Mouse (Mus musculus): ENCODE measurements around the gene Sctr. TPM values are rescaled to one million over a fixed set of nuclear protein-coding genes. Genes with fewer than 3 reads are reported as not detected.

Gene Sctr
- polyA plus RNA-seq, 1 experiment = 1.9 TPM

DNA sequence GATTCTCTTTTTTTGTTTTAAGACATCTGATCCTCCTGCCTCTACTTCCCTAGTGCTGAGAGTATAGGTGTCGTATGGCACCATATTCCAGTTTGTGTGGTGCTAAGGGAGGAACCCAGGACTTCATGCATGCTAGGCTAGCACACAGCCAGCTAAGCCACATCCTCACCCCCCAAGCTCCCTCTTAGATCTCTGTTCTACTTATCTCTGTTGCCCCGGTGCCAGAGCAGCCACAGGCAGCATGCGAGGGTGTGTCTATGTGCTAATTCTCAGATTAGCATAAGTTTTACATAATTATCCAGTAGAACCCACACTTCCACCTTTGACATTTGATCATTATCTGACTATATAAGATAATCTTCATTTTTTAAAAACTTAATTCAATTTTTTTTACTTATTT lies 88.2 kb downstream of the Sctr start:
- Histone ChIP-seq H3K4me3 (no peak overlapping the region), H3K4me2 (ENCODE audit: low read depth) (no peak overlapping the region), H3K27me3 (ENCODE audit: control insufficient read depth, insufficient read depth, insufficient read length) (no peaks in the 10 kb centered on the region), H3K79me2 (ENCODE audit: control insufficient read depth, insufficient read depth) (no peaks in the 10 kb centered on the region), H3ac (ENCODE audit: control insufficient read depth, insufficient read length) (no peak overlapping the region), H3K36me3 (ENCODE audit: control insufficient read depth, insufficient read depth) (no peaks in the 10 kb centered on the region)
- no peak for TF ChIP-seq TCF12 (IDR thresholded peaks at IDR 0.05; ENCODE audit: insufficient read depth, poor library complexity, severe bottlenecking)
- TF ChIP-seq USF1 (IDR thresholded peaks at IDR 0.05; ENCODE audit: low read depth) = no peak
- TF ChIP-seq POLR2A (IDR thresholded peaks at IDR 0.05; ENCODE audit: insufficient read length, low read depth) = no peak
- no peak for TF ChIP-seq POLR2AphosphoS2 (IDR thresholded peaks at IDR 0.05; ENCODE audit: insufficient read length, low read depth)
- TF ChIP-seq MYOD1 (IDR thresholded peaks at IDR 0.05; ENCODE audit: control insufficient read depth in 1 of 3, insufficient read length in 2 of 3, low read depth in 2 of 3) = no peak
- TF ChIP-seq SRF (IDR thresholded peaks at IDR 0.05; ENCODE audit: control insufficient read depth, insufficient read length, low read depth) = no peak
- no peak for TF ChIP-seq TCF3 (IDR thresholded peaks at IDR 0.05; ENCODE audit: insufficient read length, low read depth)
- TF ChIP-seq CEBPB (IDR thresholded peaks at IDR 0.05; ENCODE audit: insufficient read depth, poor library complexity, severe bottlenecking) = no peak
- no peak for TF ChIP-seq REST (IDR thresholded peaks at IDR 0.05; ENCODE audit: insufficient read depth, insufficient read length)
- TF ChIP-seq MYOG (IDR thresholded peaks at IDR 0.05; ENCODE audit: control insufficient read depth in 1 of 3, insufficient read depth in 1 of 3, insufficient read length in 2 of 3, low read depth in 2 of 3) = no peak
- no peak for TF ChIP-seq MAX (IDR thresholded peaks at IDR 0.05; ENCODE audit: low read depth)
- no peak for TF ChIP-seq E2F4 (IDR thresholded peaks at IDR 0.05; ENCODE audit: insufficient read depth)

DNA sequence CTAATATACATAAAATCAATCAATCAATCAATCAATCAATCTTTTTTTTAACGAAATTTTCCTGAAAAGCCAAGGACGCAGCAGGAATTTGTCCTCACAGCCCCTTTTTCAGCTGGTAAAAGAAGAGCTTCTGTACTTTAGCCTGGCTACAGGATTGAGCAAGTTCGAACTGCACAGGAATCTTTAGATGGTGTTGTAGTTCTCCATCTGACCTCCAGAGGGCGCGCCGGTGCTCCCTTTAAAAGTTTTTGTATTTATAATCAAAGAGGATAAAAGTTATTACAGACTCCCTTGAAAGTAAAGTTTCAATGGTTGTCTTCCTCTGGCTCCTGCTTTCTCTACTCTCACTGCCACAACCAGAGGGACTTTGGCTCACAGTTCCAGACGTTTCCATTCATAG lies 91.6 kb downstream of the Sctr start:
- H3K4me2 ChIP-seq (ENCODE audit: low read depth) = no peak overlapping the region
- no peaks in the 10 kb centered on the region for H3K79me2 ChIP-seq (ENCODE audit: control insufficient read depth, insufficient read depth)
- no peaks in the 10 kb centered on the region for H3K27me3 ChIP-seq (ENCODE audit: control insufficient read depth, insufficient read depth, insufficient read length)
- TF ChIP-seq POLR2AphosphoS2 (IDR thresholded peaks at IDR 0.05; ENCODE audit: insufficient read length, low read depth) = no peak
- no peak for TF ChIP-seq TCF12 (IDR thresholded peaks at IDR 0.05; ENCODE audit: insufficient read depth, poor library complexity, severe bottlenecking)
- no peak for TF ChIP-seq MYOD1 (IDR thresholded peaks at IDR 0.05; ENCODE audit: control insufficient read depth in 1 of 3, insufficient read length in 2 of 3, low read depth in 2 of 3)
- no peak for TF ChIP-seq TCF3 (IDR thresholded peaks at IDR 0.05; ENCODE audit: insufficient read length, low read depth)
- TF ChIP-seq USF1 (IDR thresholded peaks at IDR 0.05; ENCODE audit: low read depth) = no peak
- no peak for TF ChIP-seq REST (IDR thresholded peaks at IDR 0.05; ENCODE audit: insufficient read depth, insufficient read length)
- no peak for TF ChIP-seq POLR2A (IDR thresholded peaks at IDR 0.05; ENCODE audit: insufficient read length, low read depth)
- no peak for TF ChIP-seq CEBPB (IDR thresholded peaks at IDR 0.05; ENCODE audit: insufficient read depth, poor library complexity, severe bottlenecking)
- no peak overlapping the region for H3ac ChIP-seq (ENCODE audit: control insufficient read depth, insufficient read length)
- H3K4me3 ChIP-seq = no peak overlapping the region
- no peaks in the 10 kb centered on the region for H3K36me3 ChIP-seq (ENCODE audit: control insufficient read depth, insufficient read depth)

GRCm38 (mm10) chr1:120099483-120099882 lies 92.8 kb downstream of the Sctr start:
- H3K27me3 ChIP-seq (ENCODE audit: control insufficient read depth, insufficient read depth, insufficient read length) = no peaks in the 10 kb centered on the region
- no peak for TF ChIP-seq USF1 (IDR thresholded peaks at IDR 0.05; ENCODE audit: low read depth)
- TF ChIP-seq E2F4 (IDR thresholded peaks at IDR 0.05; ENCODE audit: insufficient read depth) = no peak
- no peak for TF ChIP-seq POLR2AphosphoS2 (IDR thresholded peaks at IDR 0.05; ENCODE audit: insufficient read length, low read depth)
- no peak for TF ChIP-seq REST (IDR thresholded peaks at IDR 0.05; ENCODE audit: insufficient read depth, insufficient read length)
- TF ChIP-seq TCF3 (IDR thresholded peaks at IDR 0.05; ENCODE audit: insufficient read length, low read depth) = no peak
- no peak for TF ChIP-seq MYOD1 (IDR thresholded peaks at IDR 0.05; ENCODE audit: control insufficient read depth in 1 of 3, insufficient read length in 2 of 3, low read depth in 2 of 3)
- TF ChIP-seq CEBPB (IDR thresholded peaks at IDR 0.05; ENCODE audit: insufficient read depth, poor library complexity, severe bottlenecking) = no peak
- TF ChIP-seq MAX (IDR thresholded peaks at IDR 0.05; ENCODE audit: low read depth) = no peak
- H3K4me2 ChIP-seq (ENCODE audit: low read depth) = peak overlapping the region; percentile 5
- H3ac ChIP-seq (ENCODE audit: control insufficient read depth, insufficient read length) = no peak overlapping the region
- no peaks in the 10 kb centered on the region for H3K36me3 ChIP-seq (ENCODE audit: control insufficient read depth, insufficient read depth)
- H3K4me3 ChIP-seq = no peak overlapping the region
- H3K79me2 ChIP-seq (ENCODE audit: control insufficient read depth, insufficient read depth) = no peaks in the 10 kb centered on the region

- TF ChIP-seq E2F4 (IDR thresholded peaks at IDR 0.05; ENCODE audit: insufficient read depth) = no peak
- no peak for TF ChIP-seq MYOG (IDR thresholded peaks at IDR 0.05; ENCODE audit: control insufficient read depth in 1 of 3, insufficient read depth in 1 of 3, insufficient read length in 2 of 3, low read depth in 2 of 3)
- no peak for TF ChIP-seq REST (IDR thresholded peaks at IDR 0.05; ENCODE audit: insufficient read depth, insufficient read length)
- no peak for TF ChIP-seq POLR2A (IDR thresholded peaks at IDR 0.05; ENCODE audit: insufficient read length, low read depth)
- TF ChIP-seq MAX (IDR thresholded peaks at IDR 0.05; ENCODE audit: low read depth) = no peak
- TF ChIP-seq USF1 (IDR thresholded peaks at IDR 0.05; ENCODE audit: low read depth) = no peak
- TF ChIP-seq TCF12 (IDR thresholded peaks at IDR 0.05; ENCODE audit: insufficient read depth, poor library complexity, severe bottlenecking) = no peak
- TF ChIP-seq MYOD1 (IDR thresholded peaks at IDR 0.05; ENCODE audit: control insufficient read depth in 1 of 3, insufficient read length in 2 of 3, low read depth in 2 of 3) = no peak
- no peak for TF ChIP-seq TCF3 (IDR thresholded peaks at IDR 0.05; ENCODE audit: insufficient read length, low read depth)
- TF ChIP-seq POLR2AphosphoS2 (IDR thresholded peaks at IDR 0.05; ENCODE audit: insufficient read length, low read depth) = no peak
- TF ChIP-seq CEBPB (IDR thresholded peaks at IDR 0.05; ENCODE audit: insufficient read depth, poor library complexity, severe bottlenecking) = no peak
- TF ChIP-seq SRF (IDR thresholded peaks at IDR 0.05; ENCODE audit: control insufficient read depth, insufficient read length, low read depth) = no peak
- Histone ChIP-seq H3K79me2 (ENCODE audit: control insufficient read depth, insufficient read depth) (no peaks in the 10 kb centered on the region), H3K27me3 (ENCODE audit: control insufficient read depth, insufficient read depth, insufficient read length) (no peaks in the 10 kb centered on the region), H3K4me2 (ENCODE audit: low read depth) (no peak overlapping the region), H3K36me3 (ENCODE audit: control insufficient read depth, insufficient read depth) (no peaks in the 10 kb centered on the region), H3ac (ENCODE audit: control insufficient read depth, insufficient read length) (no peak overlapping the region), H3K4me3 (no peak overlapping the region)
Measured at GRCm38 (mm10) chr1:120100456-120101226, 93.9 kb downstream of the Sctr start.

Measured in myocyte (in vitro differentiated cells).